Mouse (Mus musculus) G1E (cell line): ENCODE results near the gene Ppp1r9a.

ENCODE experiments used
- CTCF ChIP-seq: IDR thresholded peaks from 2 replicates; pipeline ENCODE4 v1.5.1; 2012; ENCODE audit warnings: low read depth, low read length, inconsistent platforms, mixed read lengths
- TAL1 ChIP-seq: conservative IDR thresholded peaks from 2 replicates; pipeline ENCODE4 v1.6.1; 2012; ENCODE audit warnings: low read depth, low read length, inconsistent platforms, mixed read lengths

GRCm38 (mm10) chr6:4902674-4903324 lies at the start of gene Ppp1r9a:
- TF ChIP-seq CTCF (no peak), TAL1 (no peak)
